Mouse (Mus musculus) lung, adult 2 months (tissue): ENCODE measurements around the gene Polr3h. TPM values are rescaled to one million over a fixed set of nuclear protein-coding genes. Genes with fewer than 3 reads are reported as not detected.
A peak's percentile ranks its signal among the peaks of the same experiment; 100 is the strongest.

Source experiments
- DNase-seq: peaks from one replicate; pipeline ENCODE4 v3.0.0; 2022
- H3K4me1 ChIP-seq: fragments of 200-500 bp; 2 replicates; pipeline ENCODE4 v1.6.1; 2011; ENCODE audit warnings: low read length; ENCODE audit not compliant: control insufficient read depth, insufficient read depth
- H3K4me3 ChIP-seq: fragments of 200-500 bp; replicated peaks from 2 replicates; pipeline ENCODE3; 2011; ENCODE audit warnings: low read depth, mild to moderate bottlenecking, control low read depth, low read length; ENCODE audit errors: extremely low read depth
- CTCF ChIP-seq: fragments of 200-500 bp; IDR thresholded peaks from 2 replicates; pipeline ENCODE4 v1.5.1; 2011; ENCODE audit warnings: mild to moderate bottlenecking, low read length, control low read depth; ENCODE audit not compliant: insufficient read depth
- POLR2A ChIP-seq: fragments of 200-500 bp; IDR thresholded peaks from 2 replicates; pipeline ENCODE4 v1.6.1; 2011; ENCODE audit warnings: low read depth, mild to moderate bottlenecking, control low read depth, low read length, borderline replicate concordance; ENCODE audit errors: extremely low read depth
- WGBS: fragments of 180-500 bp; shearing (Covaris S2); methylation state at CpG from one replicate; pipeline ENCODE4 v1.1.7; 2018; 5-methylcytosine and 5-hydroxymethylcytosine counted together
- polyA plus RNA-seq: library from polyadenylated mRNA; depleted of rRNA; stranded (reverse); fragments of >200 nt; gene quantifications from 2 replicates; pipeline ENCODE4 v1.2.3, GENCODE M21; 2012

Gene Polr3h
- polyA plus RNA-seq, 1 experiment, result 11.8 TPM

DNA sequence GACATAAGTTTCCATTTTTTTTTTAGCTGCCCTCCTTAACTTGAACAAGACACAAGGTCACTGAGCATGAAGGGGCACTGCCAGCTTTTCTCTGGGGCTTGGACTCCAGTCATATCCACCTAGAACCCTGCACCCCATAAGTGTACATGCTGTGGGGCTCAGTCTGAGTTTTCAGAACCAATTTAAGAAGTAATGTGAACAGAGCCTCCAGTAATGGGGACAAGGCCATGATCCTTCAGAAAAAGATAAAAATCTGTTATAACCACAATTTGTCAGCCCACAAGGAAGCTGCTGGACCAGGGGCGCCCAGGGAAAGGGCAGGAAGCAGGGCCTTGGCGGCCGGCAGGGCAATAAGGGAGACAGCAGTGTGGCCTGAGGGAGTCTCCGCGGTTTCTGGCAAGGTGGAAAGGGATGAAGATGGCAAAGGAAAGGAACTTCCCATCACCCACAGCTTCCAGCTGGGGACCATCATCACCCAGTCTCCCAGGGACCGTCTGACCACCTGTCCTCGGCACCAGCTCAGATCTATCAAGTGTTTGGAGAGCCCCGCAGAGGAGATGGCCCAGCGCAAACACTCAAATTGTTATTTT, 73.5 kb downstream of the Polr3h start:
- TF ChIP-seq CTCF (no peak), POLR2A (no peak)
- Histone ChIP-seq H3K4me3 (no peak overlapping the region), H3K4me1 (peaks cover 5% of the 10 kb centered on the region; the same call in 1 of the 2 replicates)
- no peak for DNase-seq
- 64% methylated on average over 9 of the region's 9 CpGs for WGBS

- no peak for TF ChIP-seq POLR2A
- no peak for TF ChIP-seq CTCF
- Histone ChIP-seq H3K4me1 (peaks cover 5% of the 10 kb centered on the region; the same call in 1 of the 2 replicates), H3K4me3 (no peak overlapping the region)
- 84% methylated on average over 15 of the region's 15 CpGs for WGBS
- no peak for DNase-seq
These were observed 74.7 kb downstream of the Polr3h start for GRCm38 (mm10) chr15:81851375-81851774.

GRCm38 (mm10) chr15:81850718-81851117, 75.3 kb downstream of the Polr3h start:
- TF ChIP-seq CTCF (no peak), POLR2A (no peak)
- 75% methylated on average over 14 of the region's 14 CpGs for WGBS
- peaks cover 3% of the 10 kb centered on the region; the same call in 1 of the 2 replicates for H3K4me1 ChIP-seq
- no peak overlapping the region for H3K4me3 ChIP-seq
- DNase-seq, result no peak

DNA sequence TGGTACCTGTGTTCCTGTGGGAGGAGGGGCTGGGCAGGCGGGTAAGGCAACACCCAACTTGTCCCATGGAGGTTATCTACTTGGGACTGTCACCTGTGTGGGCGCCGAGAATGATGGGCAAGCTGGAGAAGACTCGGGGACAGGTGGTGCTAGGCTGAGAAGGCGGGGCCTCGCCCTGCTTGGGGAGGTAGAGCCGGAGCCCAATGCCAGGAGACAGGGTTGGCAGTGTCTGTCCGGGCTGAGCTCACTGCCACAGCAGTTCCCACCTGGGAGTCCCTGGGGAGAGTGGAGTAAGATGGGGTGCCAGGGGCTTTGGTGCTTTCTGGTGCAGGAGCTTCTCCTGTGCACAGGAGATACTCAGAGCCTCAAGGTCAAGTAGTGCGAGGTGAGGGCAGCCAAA, 76.9 kb downstream of the Polr3h start:
- Histone ChIP-seq H3K4me3 (no peak overlapping the region), H3K4me1 (no peaks in the 10 kb centered on the region; the same call in 1 of the 2 replicates)
- 74% methylated on average over 9 of the region's 9 CpGs for whole genome bisulfite sequencing
- DNase-seq, result no peak
- TF ChIP-seq CTCF (no peak), POLR2A (no peak)

- WGBS, result 17% methylated on average over 7 of the region's 7 CpGs
- no peak for DNase-seq
- Histone ChIP-seq H3K4me3 (no peak overlapping the region), H3K4me1 (no peaks in the 10 kb centered on the region; the same call in 1 of the 2 replicates)
- TF ChIP-seq CTCF, result peak; percentile 64
- no peak for TF ChIP-seq POLR2A
These were observed 77.7 kb downstream of the Polr3h start for GRCm38 (mm10) chr15:81848301-81848700.

GRCm38 (mm10) chr15:81847861-81848260, 78.2 kb downstream of the Polr3h start:
- Histone ChIP-seq H3K4me3 (no peak overlapping the region), H3K4me1 (no peaks in the 10 kb centered on the region; the same call in 1 of the 2 replicates)
- DNase-seq, result no peak
- TF ChIP-seq POLR2A (no peak), CTCF (no peak)
- 81% methylated on average over 5 of the region's 5 CpGs for WGBS

DNA sequence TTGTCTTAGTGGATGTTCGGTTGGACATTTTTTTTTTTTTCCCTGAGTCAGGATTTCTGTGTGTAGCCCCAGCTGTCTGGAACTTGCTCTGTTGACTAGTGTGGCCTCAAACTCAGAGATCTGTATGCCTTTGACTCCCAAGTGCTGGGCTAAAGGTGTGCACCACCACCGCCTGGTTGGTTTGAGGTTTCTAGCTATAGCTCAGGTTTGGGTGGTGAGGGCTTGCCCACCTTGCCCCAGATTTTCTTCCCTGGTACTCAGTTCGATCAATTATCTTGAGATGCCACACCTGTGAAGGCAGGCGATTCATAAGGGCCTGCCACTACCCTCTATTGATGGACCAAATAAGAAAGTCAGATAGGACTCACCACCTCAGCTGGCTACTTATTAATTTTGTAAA, 78.9 kb downstream of the Polr3h start:
- 87% methylated on average over 4 of the region's 4 CpGs for WGBS
- TF ChIP-seq POLR2A, result no peak
- TF ChIP-seq CTCF, result no peak
- Histone ChIP-seq H3K4me1 (no peaks in the 10 kb centered on the region; the same call in 1 of the 2 replicates), H3K4me3 (no peak overlapping the region)
- no peak for DNase-seq

GRCm38 (mm10) chr15:81846755-81847154, 79.3 kb downstream of the Polr3h start:
- WGBS, result 78% methylated on average over 9 of the region's 9 CpGs
- no peak for DNase-seq
- Histone ChIP-seq H3K4me3 (no peak overlapping the region), H3K4me1 (no peaks in the 10 kb centered on the region; the same call in 1 of the 2 replicates)
- TF ChIP-seq POLR2A, result no peak
- no peak for TF ChIP-seq CTCF

GRCm38 (mm10) chr15:81845724-81846123, 80.3 kb downstream of the Polr3h start:
- WGBS, result 28% methylated on average over 4 of the region's 4 CpGs
- Histone ChIP-seq H3K4me3 (no peak overlapping the region), H3K4me1 (no peaks in the 10 kb centered on the region; the same call in 1 of the 2 replicates)
- no peak for DNase-seq
- no peak for TF ChIP-seq POLR2A
- no peak for TF ChIP-seq CTCF

DNA sequence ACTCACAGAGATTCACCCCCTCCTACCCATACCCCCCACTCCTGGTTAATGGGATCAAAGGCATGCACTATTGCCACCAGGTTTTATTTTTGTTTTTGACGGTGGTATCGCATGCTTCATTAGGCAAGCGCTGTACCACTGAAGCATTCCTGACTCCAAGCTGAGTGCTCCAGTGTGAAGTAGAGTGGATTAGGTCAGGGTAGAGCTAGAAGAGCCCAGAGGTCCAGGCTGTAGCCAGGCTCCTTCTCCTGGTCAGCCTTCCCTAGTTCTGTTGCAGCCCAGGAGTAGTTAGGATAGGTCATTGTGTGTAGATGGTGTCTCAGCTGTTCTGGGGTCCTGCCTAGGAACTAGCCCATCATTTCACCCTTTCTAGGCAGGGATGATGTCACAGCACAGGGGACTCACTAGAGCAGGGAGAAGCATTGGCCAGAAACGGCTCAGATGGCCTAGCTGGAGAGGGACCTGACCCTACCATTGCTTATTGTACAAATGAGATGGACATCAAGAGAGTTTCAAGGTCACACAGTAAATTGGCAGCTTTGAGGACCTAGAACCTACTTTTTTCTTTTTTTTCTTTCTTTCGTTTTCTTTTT, 80.9 kb downstream of the Polr3h start:
- WGBS, result 71% methylated on average over 5 of the region's 5 CpGs
- no peaks in the 10 kb centered on the region; the same call in none of the 2 replicates for H3K4me1 ChIP-seq
- TF ChIP-seq POLR2A (no peak), CTCF (no peak)
- no peak overlapping the region for H3K4me3 ChIP-seq
- DNase-seq, result no peak
